Mouse (Mus musculus): ENCODE measurements around the gene Muc1.

GRCm38 (mm10) chr3:89231345-89231744, 2.5 kb downstream of the Muc1 start:
- no peak for TF ChIP-seq CTCF (IDR thresholded peaks at IDR 0.05; ENCODE audit: borderline replicate concordance, insufficient read depth, low read length)
- no peak for TF ChIP-seq POLR2A (IDR thresholded peaks at IDR 0.05; ENCODE audit: low read depth, low read length)
